Mouse (Mus musculus): Measurements from ENCODE around the gene Fignl1.

DNA sequence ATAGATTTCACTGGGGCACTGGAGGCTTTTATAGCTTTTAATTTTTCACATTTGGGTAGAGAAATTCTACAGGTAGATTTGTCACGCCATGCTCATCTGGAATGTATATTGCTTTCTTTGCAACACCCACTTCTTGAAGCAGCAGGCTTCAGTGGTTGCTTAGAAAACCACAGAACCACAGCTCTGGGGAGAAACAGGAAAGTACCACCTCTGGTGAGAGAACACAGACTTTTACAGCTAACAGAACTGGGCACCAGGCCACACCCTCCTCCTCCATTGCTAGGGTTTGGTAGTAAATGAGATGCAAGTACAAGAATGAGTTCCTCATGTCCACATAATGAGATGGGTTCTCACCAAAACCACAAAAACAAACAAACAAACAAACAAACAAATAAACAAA, 42.7 kb downstream of the Fignl1 start:
- TF ChIP-seq CTCF (conservative IDR thresholded peaks at IDR 0.05; ENCODE audit: insufficient read depth, insufficient read length, low read depth, low read length) (no peak), POLR2A (IDR thresholded peaks at IDR 0.05; ENCODE audit: low read depth, low read length) (no peak)
